Mouse (Mus musculus) skeletal muscle tissue, postnatal 0 days (tissue): ENCODE data around the gene Creld1. TPM values are rescaled to one million over a fixed set of nuclear protein-coding genes. Genes with fewer than 3 reads are reported as not detected.

Experiments used
- microRNA-seq, 2 experiments: library from miRNA; unstranded; fragments of <30 nt; microRNA quantifications; one replicate each; pipeline ENCODE4; 2016
- polyA plus RNA-seq: library from polyadenylated mRNA; unstranded; fragments of >200 nt; fragmentation: Nextera tagmentation; extraction: Ambion mirVana; gene quantifications from 2 replicates; pipeline ENCODE4 v1.2.1, GENCODE M21; 2015

The Creld1 gene
- polyA plus RNA-seq, result 25.2 and 33.4 TPM in 2 replicates

GRCm38 (mm10) chr6:113483100-113483615 is at the start of gene Creld1:
Creld1 (plus strand) TSS chr6:113483297.

GRCm38 (mm10) chr6:113435664-113436205 is 47.4 kb upstream of the Creld1 start, which contains the start of gene Cidec:
Cidec (minus strand) TSS chr6:113435760.

GRCm38 (mm10) chr6:113442442-113443090 is 40.5 kb upstream of the Creld1 start, which contains the start of gene Jagn1:
Jagn1 (plus strand) TSS chr6:113442569.

GRCm38 (mm10) chr6:113457952-113458534 is 25.1 kb upstream of the Creld1 start, which contains the start of gene Il17re:
Il17re (plus strand) TSS chr6:113458484.

GRCm38 (mm10) chr6:113471297-113471936 is 11.7 kb upstream of the Creld1 start, which contains the start of gene Il17rc:
Il17rc (plus strand) TSS chr6:113471427.

GRCm38 (mm10) chr6:113501388-113502084 is 18.4 kb downstream of the Creld1 start, which contains the start of gene Prrt3:
Prrt3 (minus strand) TSS chr6:113501931.

GRCm38 (mm10) chr6:113530932-113531839 is 48.1 kb downstream of the Creld1 start, which contains the start of the genes Emc3 and Fancd2:
Emc3 (minus strand) TSS chr6:113531652.
Fancd2 (plus strand) TSS chr6:113531682.

Small RNAs within 50 kb of the gene (microRNA-seq; reads per million reads assigned to microRNA genes)
- gene Gm23365, result 0 reads per million in 2 experiments

Other genes starting within 250 kb of the Creld1 start
- 17.4 and 17.6 TPM in 2 replicates for gene Mtmr14, start 245.5 kb upstream of the Creld1 start, polyA plus RNA-seq
- gene Cpne9, start 201.0 kb upstream of the Creld1 start, polyA plus RNA-seq, result 0.09 and 0.10 TPM in 2 replicates
- 6.6 and 7.6 TPM in 2 replicates for gene Brpf1, start 176.2 kb upstream of the Creld1 start, polyA plus RNA-seq
- gene Ogg1, start 156.3 kb upstream of the Creld1 start, polyA plus RNA-seq, result 6.9 and 7.9 TPM in 2 replicates
- 58.2 and 77.7 TPM in 2 replicates for gene Camk1, start 139.3 kb upstream of the Creld1 start, polyA plus RNA-seq
- 32.0 and 32.4 TPM in 2 replicates for gene Tada3, start 105.4 kb upstream of the Creld1 start, polyA plus RNA-seq
- 179 and 222 TPM in 2 replicates for gene Arpc4, start 105.2 kb upstream of the Creld1 start, polyA plus RNA-seq
- 1.4 and 2.5 TPM in 2 replicates for gene Ttll3, start 94.0 kb upstream of the Creld1 start, polyA plus RNA-seq
- 21.7 and 28.6 TPM in 2 replicates for gene Rpusd3, start 64.0 kb upstream of the Creld1 start, polyA plus RNA-seq
- gene Cidec, start 47.5 kb upstream of the Creld1 start, polyA plus RNA-seq, result 8.3 and 223 TPM in 2 replicates
- gene Jagn1, start 40.7 kb upstream of the Creld1 start, polyA plus RNA-seq, result 63.9 and 64.1 TPM in 2 replicates
- 1.9 and 2.3 TPM in 2 replicates for gene Il17re, start 24.8 kb upstream of the Creld1 start, polyA plus RNA-seq
- 12.8 and 17.1 TPM in 2 replicates for gene Il17rc, start 11.9 kb upstream of the Creld1 start, polyA plus RNA-seq
- 0.41 and 0.55 TPM in 2 replicates for gene Prrt3, start 18.6 kb downstream of the Creld1 start, polyA plus RNA-seq
- 61.7 and 73.1 TPM in 2 replicates for gene Emc3, start 48.4 kb downstream of the Creld1 start, polyA plus RNA-seq
- 1.5 and 1.7 TPM in 2 replicates for gene Fancd2, start 48.4 kb downstream of the Creld1 start, polyA plus RNA-seq
- gene Fancd2os, start 117.4 kb downstream of the Creld1 start, polyA plus RNA-seq, result not detected in 2 replicates
- gene Brk1, start 121.5 kb downstream of the Creld1 start, polyA plus RNA-seq, result 143 and 159 TPM in 2 replicates
- gene Vhl, start 140.7 kb downstream of the Creld1 start, polyA plus RNA-seq, result 14.9 and 16.5 TPM in 2 replicates
- gene Irak2, start 155.2 kb downstream of the Creld1 start, polyA plus RNA-seq, result 5.6 and 5.9 TPM in 2 replicates
- gene Tatdn2, start 213.8 kb downstream of the Creld1 start, polyA plus RNA-seq, result 0.47 and 0.89 TPM in 2 replicates
- gene Ghrl, start 236.6 kb downstream of the Creld1 start, polyA plus RNA-seq, result 0.27 and 0.30 TPM in 2 replicates